Mouse (Mus musculus) brain, embryonic 14.5 days (tissue): Measurements from ENCODE around the gene Lingo3. TPM values are rescaled to one million over a fixed set of nuclear protein-coding genes. Genes with fewer than 3 reads are reported as not detected.

Experiments
- DNase-seq: peaks from one replicate; pipeline ENCODE4 v3.0.0-alpha.2; 2011; ENCODE audit warnings: low read depth
- CTCF ChIP-seq: fragments of 200-500 bp; IDR thresholded peaks from 2 replicates; pipeline ENCODE4 v1.5.1; 2012; ENCODE audit warnings: inconsistent platforms, mild to moderate bottlenecking, moderate library complexity, borderline replicate concordance; ENCODE audit not compliant: insufficient read depth, insufficient read length; ENCODE audit errors: extremely low read depth
- POLR2A ChIP-seq: fragments of 200-500 bp; IDR thresholded peaks from 2 replicates; pipeline ENCODE4 v1.6.1; 2012; ENCODE audit warnings: mild to moderate bottlenecking, inconsistent platforms, borderline replicate concordance; ENCODE audit not compliant: poor library complexity, insufficient read depth, insufficient read length, severe bottlenecking; ENCODE audit errors: extremely low read depth
- polyA plus RNA-seq: library from polyadenylated mRNA; depleted of rRNA; stranded (reverse); fragments of >200 nt; gene quantifications from 2 replicates; pipeline ENCODE4 v1.2.3, GENCODE M21; 2012; rRNA removed

Gene Lingo3
- polyA plus RNA-seq = 5.2 and 7.7 TPM in 2 replicates

DNA sequence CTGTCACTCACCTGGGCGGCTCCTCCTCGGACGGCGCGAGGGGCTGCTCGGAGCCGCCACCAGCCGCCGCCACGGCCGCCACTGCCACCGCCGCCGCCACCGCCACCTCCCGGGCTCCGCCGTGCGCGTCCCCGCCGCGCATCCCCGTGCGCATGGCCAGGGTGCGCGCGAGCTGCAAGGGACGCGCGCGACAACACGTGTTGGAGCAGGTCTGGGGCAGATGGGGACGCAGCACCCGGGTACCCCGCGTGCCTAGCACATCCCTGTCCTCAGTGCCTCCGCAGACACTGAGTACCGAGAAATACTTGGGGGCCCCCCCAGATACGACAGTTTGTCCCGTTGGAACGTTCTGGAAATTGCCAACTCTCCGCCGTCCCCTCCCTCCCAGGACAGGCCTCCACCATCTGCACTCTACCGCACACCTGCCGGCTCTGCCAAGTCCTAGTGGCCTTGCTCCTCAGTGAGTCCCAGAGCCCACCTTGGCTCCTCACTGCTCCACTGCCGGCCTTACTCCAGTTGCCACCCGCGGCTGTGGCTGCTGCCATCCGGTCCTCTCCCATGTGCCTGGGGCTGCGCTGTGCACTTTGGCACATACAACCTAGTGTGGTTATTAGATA lies at the start of gene Lingo3:
Lingo3 (minus strand) TSS at position 109 of the 617 bp plus-strand sequence.
- TF ChIP-seq CTCF (no peak), POLR2A (no peak)
- peak; percentile 58 for DNase-seq

DNA sequence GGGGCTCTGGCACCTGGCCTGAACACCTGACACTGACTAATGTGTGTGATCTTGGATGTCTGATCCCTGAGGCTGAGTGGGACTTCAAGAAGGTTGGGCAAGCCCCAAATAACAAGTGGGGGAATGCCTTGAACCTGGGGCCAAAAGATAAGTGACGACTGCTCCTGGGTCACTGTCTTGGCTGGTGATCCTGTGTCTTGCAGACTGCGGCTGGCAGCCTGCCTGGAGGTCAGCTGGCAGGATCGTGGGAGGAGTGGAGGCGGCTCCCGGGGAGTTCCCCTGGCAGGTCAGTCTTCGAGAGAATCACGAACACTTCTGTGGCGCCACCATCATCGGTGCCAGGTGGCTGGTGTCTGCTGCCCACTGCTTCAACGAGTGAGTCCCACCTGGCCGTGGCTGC lies 43.3 kb upstream of the Lingo3 start:
- TF ChIP-seq CTCF = no peak
- TF ChIP-seq POLR2A = no peak
- DNase-seq = no peak

DNA sequence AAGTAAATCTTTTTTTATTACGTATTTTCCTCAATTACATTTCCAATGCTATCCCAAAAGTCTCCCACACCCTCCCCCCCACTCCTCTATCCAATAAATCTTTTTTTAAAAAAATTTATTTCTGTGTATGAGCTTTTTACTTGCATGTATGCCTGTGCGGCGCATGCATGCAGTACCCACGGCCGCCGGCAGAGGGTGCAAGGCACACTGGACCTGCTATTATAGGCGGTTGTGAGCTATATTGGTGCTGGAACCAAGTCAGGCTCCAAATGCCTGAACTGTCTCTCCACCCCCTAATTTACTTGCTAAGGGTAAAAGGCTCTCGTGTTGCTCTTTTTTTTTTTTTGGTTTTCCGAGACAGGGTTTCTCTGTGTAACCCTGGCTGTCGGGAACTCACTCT lies 37.5 kb upstream of the Lingo3 start:
- peak; percentile 90 for TF ChIP-seq CTCF
- no peak for TF ChIP-seq POLR2A
- DNase-seq = peak; percentile 72

DNA sequence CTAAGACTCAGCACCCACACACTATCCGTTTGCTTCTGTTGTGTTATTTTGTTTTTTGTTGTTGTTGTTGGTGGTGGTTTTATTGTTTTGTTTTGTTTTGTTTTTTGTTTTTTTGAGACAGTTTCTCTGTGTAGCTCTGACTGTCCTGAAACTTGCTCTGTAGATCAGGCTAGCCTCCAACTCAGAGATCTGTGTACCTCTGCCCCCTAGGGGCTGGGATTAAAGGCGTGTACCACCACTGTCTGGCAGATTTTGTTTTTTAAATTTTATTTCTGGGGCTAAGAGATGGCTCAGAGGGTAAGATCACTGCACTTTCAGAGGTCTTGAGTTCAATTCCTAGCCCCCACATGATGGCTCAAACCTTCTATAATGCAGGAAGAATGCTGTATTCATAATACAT lies 37.1 kb upstream of the Lingo3 start:
- DNase-seq = no peak
- no peak for TF ChIP-seq POLR2A
- no peak for TF ChIP-seq CTCF

DNA sequence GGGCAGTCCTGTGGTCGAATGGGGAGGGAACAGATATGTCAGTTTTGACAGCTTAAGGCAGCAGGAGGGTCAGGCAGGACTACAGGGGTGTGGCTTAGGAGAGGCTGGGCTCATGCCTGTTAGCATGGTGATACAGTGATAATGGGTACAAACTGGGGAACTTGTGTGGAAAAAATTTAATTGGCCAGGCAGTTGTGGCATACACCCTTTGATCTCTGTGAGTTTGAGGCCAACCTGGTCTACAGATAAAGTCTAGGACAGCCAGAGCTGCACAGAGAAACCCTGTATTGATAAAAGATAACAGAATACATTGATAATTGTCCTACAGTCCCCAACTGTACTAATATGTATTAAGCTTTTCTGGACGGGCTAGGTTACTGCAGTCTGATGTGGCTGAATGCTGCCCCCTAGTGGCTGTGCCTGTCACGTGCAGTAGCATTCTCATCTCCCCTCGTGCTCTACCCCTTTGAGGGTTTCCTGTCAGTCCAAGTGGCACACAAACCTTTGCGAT lies 36.3 kb upstream of the Lingo3 start:
- peak; percentile 84 for TF ChIP-seq CTCF
- TF ChIP-seq POLR2A = no peak
- peak; percentile 62 for DNase-seq

DNA sequence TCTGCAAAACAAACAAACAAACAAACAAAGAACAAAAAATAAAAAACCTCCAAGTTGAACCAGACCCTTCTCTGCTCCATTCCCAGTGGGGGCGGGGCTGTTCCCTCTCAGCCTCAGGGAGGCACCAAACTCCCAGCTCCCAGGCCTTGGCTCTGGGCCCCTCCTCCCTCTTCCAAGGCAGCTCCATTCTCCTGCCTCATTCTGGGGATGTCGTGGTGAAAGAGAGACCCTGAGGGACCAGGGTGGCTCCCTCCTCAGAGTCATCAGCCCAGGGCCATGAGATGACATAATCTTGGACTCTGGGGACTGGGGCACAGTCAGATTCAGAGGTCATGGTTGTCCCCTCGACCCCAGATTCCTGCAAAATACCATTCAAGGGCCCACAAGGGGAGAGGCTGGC lies 32.8 kb upstream of the Lingo3 start:
- DNase-seq = no peak
- TF ChIP-seq CTCF (no peak), POLR2A (no peak)

DNA sequence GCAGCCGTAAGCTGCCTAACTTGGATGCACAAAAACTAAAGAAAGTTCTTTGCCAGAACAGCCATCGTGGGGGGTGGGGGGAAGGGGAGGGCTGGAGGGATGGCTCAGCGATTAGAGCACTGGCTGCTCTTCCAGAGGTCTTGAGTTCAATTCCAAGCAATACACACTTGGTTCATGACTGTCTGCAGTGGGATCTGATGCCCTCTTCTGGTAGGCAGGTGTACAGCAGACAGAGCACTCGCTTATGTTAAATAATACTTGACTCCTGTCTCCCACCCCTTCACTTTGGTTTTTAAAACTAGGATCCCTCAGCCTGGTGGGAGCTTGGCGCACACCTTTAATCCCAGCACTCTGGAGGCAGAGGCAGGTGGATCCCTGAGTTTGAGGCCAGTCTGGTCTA lies 32.2 kb upstream of the Lingo3 start:
- TF ChIP-seq POLR2A (no peak), CTCF (peak; percentile 72; the same call in 1 of the 2 replicates)
- peak; percentile 70 for DNase-seq

DNA sequence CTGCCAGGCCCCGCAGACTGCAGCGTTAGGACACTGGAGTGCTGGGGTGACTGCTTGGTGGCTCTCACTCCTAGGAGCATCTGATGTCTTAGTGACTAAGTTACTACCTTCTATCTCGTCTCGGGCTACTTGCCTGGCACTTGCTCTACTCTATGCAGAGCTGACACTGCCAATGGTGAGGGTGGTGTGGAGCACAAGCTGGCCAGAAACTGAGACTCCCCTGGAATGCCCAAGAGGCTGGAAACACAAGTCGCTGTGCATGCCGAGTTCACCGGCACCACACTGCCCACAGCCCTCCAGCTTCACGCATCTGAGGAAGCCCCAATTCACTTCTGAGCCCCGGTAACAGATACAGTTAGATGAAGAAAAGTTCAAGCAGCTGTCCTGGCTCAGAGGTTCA lies 30.2 kb upstream of the Lingo3 start:
- no peak for DNase-seq
- TF ChIP-seq CTCF (no peak), POLR2A (no peak)

DNA sequence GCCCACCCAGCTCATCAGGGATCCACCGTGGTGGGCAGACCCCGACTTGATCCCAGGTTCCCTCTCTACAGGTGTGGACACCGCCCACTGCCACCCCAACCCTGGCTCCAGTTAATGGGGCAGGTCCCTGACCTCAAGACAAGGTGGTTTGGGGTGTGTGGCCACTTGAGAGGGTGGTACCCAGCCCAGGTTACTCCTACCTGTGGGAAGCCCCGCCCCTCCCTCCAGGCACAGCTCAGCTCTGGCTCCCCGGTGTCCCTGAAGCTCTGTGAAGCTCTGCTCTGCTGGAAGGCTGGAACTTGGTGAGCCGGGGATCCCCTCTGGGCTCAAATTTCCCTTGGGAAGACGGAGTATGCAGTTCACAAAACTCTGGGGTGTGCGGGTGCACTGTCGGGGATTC lies 27.7 kb upstream of the Lingo3 start, which contains the start of gene Tmprss9:
Tmprss9 (plus strand) TSS at position 268 of the 400 bp plus-strand sequence.
- no peak for TF ChIP-seq POLR2A
- no peak for TF ChIP-seq CTCF
- DNase-seq = no peak

DNA sequence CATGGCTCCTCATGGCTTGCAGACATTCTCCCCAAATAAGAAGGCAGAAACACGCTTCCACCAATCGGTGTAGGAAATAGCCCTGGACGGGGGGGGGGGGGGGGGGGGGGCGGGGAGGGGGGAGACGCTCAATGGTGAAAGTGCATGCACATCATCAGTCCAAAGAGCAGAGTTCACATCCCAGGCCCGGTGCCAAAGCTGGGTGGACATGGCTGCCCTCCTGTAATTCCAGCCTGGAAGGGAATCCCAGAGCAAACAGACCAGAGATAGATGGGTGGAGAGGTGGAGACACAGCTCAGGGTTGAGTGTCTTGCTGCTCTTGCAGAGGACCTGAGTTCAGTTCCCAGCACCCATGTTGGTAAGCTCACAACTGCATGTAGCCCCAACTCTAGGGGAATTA lies 27.2 kb upstream of the Lingo3 start:
- no peak for DNase-seq
- TF ChIP-seq POLR2A (no peak), CTCF (no peak)

DNA sequence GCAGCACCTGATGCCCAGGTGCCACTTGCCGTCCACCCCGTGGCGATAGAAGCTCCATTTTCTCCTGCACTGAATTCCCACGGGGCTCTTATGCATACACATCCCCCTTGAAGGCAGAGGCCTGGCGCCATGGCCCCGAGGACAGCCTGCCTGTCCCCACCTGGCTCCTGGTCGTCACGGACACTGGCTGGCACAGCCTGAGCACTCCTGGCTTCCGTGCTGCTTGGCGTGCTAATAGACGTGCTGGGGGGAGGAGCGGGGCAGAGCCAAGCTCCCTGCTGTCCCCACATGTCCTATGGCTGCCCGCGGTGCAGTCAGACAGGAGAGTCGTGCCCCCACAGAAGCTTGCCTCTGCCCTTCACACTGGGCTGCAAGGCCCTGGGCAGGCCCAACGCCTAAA lies 20.6 kb upstream of the Lingo3 start:
- TF ChIP-seq POLR2A = no peak
- no peak for TF ChIP-seq CTCF
- DNase-seq = no peak

DNA sequence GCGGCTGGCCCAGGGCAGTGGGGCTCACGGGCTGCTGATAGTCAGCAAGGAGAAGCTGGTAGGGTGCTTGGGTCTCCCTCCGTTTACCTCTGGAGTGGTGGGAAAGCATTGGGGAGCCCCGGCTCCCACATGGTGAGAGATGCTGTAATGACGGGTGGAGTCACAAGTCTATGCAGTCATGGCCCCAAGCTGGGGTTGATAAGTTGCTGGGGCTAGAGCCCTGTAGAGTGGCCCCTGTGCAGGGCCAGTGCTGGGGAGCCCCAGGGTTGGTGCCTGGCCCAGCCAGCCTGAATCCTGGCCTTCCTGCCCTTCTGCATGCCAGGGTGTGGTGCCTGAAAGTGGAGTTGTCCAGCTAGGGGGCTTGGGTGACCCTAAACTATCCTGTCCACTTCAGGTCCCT lies 18.5 kb upstream of the Lingo3 start:
- DNase-seq = no peak
- TF ChIP-seq CTCF = no peak
- TF ChIP-seq POLR2A = no peak

DNA sequence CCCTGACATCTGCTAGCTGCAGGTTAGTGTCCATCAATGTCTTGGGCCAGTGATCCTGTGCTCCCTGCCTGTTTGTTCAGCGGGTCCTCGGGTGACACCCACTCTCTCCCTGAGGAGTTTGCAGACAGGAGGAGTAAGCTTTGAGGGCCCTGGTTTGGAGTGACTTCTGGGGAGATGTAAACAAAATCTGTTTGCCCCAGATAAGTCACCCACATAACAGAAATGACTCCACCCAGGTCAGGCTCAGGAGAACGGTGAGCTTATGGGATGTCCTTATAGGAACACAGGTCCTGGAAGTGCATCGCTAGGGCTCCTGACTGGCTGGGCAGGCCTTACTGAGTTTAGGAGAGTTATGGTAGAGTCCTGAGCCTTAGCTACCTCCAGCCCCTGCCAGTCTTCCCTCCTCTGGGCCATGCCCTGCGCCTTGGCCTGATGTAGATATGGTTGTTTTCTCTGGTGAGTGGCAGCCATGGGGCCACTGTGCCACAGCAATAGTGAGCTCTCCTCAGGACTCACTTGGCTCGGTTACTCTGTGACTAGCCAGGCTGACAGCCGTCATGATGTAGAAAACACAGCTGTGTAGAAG lies 14.6 kb upstream of the Lingo3 start:
- TF ChIP-seq CTCF (no peak), POLR2A (no peak)
- DNase-seq = no peak

DNA sequence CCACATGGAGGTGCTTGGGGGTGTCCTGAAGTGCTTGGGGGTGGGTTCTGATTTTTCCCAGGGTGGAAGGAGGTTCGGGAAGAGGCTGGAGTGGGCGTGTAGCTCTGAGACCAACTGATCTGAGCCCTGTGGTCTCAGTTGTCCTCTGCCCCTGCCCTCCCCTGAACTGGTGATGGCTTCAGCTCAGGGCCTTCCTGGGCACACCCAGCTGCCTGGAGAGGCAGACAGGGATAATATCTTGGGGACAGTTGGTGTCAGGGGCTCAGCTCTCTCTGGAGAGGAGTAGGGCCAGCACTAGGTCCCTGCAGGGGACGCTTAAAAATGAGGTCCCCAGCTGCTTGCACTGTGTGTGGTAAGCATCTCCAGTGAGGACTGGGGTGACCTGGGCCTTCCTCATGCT lies 14.0 kb upstream of the Lingo3 start:
- DNase-seq = no peak
- TF ChIP-seq CTCF (no peak), POLR2A (no peak)
